Comparison of ENCODE assay signal across 29 mouse cellular contexts in the genomic region with DNA sequence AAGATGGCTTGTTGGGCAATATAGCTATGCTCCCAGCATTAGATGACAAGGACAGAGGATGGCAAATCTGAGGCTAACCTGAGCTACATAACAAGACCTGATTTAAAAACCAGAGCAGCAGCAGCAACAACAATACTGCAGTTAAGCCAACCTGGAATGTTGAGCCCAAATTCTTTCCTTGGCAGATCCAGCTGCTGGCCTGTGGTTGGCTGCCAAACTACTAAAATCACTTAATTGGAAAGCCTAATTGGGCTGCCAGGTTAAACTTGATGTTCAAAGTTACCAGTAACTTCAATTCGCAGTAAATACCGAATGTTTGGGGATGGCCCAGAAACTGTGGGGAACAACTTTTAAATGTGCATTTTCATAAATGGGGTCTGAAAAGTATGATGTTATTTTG.
DNase-seq lines count a peak whose midpoint lies in the region; ATAC-seq lines count a peak whose summit lies in the region.
"Had no signal": no experiment of that assay in that cellular context is flagged by ENCODE, and none has a peak within 500 bp of the region (broad histone marks: within the 10 kb centered on the region; RNA-seq: fewer than 3 reads in every experiment).

No protein-coding gene starts in this region.

- no peaks in the 10 kb centered on the region for H3K27me3 ChIP-seq in heart, embryonic 12.5 days (replicated peaks)
- H3K27me3 ChIP-seq in limb, embryonic 13.5 days: no peaks in the 10 kb centered on the region
- no peaks in the 10 kb centered on the region for H3K27me3 ChIP-seq in limb, embryonic 10.5 days (ENCODE audit: low read depth, poor library complexity, severe bottlenecking)
- H3K27me3 ChIP-seq: CH12.LX; embryonic facial prominence, embryonic 12.5 days; heart, embryonic 13.5 days; hindbrain, embryonic 15.5 days; lung, embryonic 15.5 days had no signal

- H3K27ac ChIP-seq in heart, embryonic 12.5 days (ENCODE audit: poor library complexity, severe bottlenecking): no peak overlapping the region
- H3K27ac ChIP-seq in limb, embryonic 13.5 days: peak overlapping the region; percentile 33; the same call in 1 of the 2 replicates
- H3K27ac ChIP-seq in limb, embryonic 10.5 days: no peak overlapping the region
- H3K27ac ChIP-seq: embryonic facial prominence, embryonic 12.5 days; gastrocnemius, adult 2 months; heart, adult 2 months; heart, embryonic 13.5 days; hindbrain, embryonic 15.5 days; lung, embryonic 15.5 days had no signal

- H3K36me3 ChIP-seq in heart, embryonic 12.5 days: no peaks in the 10 kb centered on the region
- H3K36me3 ChIP-seq in limb, embryonic 13.5 days: no peaks in the 10 kb centered on the region
- no peaks in the 10 kb centered on the region for H3K36me3 ChIP-seq in limb, embryonic 10.5 days
- H3K36me3 ChIP-seq: embryonic facial prominence, embryonic 12.5 days; heart, embryonic 13.5 days; hindbrain, embryonic 15.5 days; lung, embryonic 15.5 days had no signal

- peak; percentile 39 for DNase-seq in heart, adult 11 months
- no peak for DNase-seq in limb, embryonic 10.5 days (ENCODE audit: low spot score)
- DNase-seq in kidney, postnatal 25 days: peak; percentile 41 to 51
- DNase-seq in frontal cortex, adult 2 months (ENCODE audit: extremely low spot score in 1 of 2, low spot score in 1 of 2): no peak
- DNase-seq in layer of hippocampus, postnatal 36 days: no peak
- DNase-seq in adrenal gland, adult 8-10 months: no peak
- DNase-seq: adrenal gland, postnatal 10 days; cerebellum, adult 11 months; cerebellum, adult 9-10 months; cerebellum, postnatal 36 days; gastrocnemius, adult 2 months; gastrocnemius, postnatal 36 days; heart, adult 2 months; heart, postnatal 10 days; left cerebral cortex, postnatal 4 days; spleen, adult 18-20 months; thymus, postnatal 14 days had no signal

- no peak overlapping the region for H3K9ac ChIP-seq in heart, embryonic 12.5 days
- no peak overlapping the region for H3K9ac ChIP-seq in limb, embryonic 13.5 days
- H3K9ac ChIP-seq: embryonic facial prominence, embryonic 12.5 days; heart, embryonic 13.5 days; hindbrain, embryonic 15.5 days; lung, embryonic 15.5 days had no signal

- no peaks in the 10 kb centered on the region for H3K9me3 ChIP-seq in heart, embryonic 12.5 days (replicated peaks)
- H3K9me3 ChIP-seq in limb, embryonic 13.5 days: no peaks in the 10 kb centered on the region
- H3K9me3 ChIP-seq in limb, embryonic 10.5 days (replicated peaks): no peaks in the 10 kb centered on the region
- H3K9me3 ChIP-seq: embryonic facial prominence, embryonic 12.5 days; hindbrain, embryonic 15.5 days; lung, embryonic 15.5 days had no signal

- WGBS in heart, embryonic 12.5 days: 84% methylated on average over 2 of the region's 2 CpGs
- 47% methylated on average over 2 of the region's 2 CpGs for WGBS in limb, embryonic 13.5 days
- 91% methylated on average over 2 of the region's 2 CpGs for WGBS in limb, embryonic 10.5 days

- no peak overlapping the region for H3K4me3 ChIP-seq in heart, embryonic 12.5 days
- no peak overlapping the region for H3K4me3 ChIP-seq in limb, embryonic 13.5 days
- H3K4me3 ChIP-seq in limb, embryonic 10.5 days: no peak overlapping the region
- H3K4me3 ChIP-seq: embryonic facial prominence, embryonic 12.5 days; gastrocnemius, adult 2 months; heart, adult 2 months; heart, embryonic 13.5 days; hindbrain, embryonic 15.5 days; lung, embryonic 15.5 days had no signal

- no peak overlapping the region for H3K4me2 ChIP-seq in heart, embryonic 12.5 days
- H3K4me2 ChIP-seq in limb, embryonic 13.5 days (replicated peaks): no peak overlapping the region
- H3K4me2 ChIP-seq: embryonic facial prominence, embryonic 12.5 days; heart, embryonic 13.5 days; hindbrain, embryonic 15.5 days; liver, embryonic 11.5 days; lung, embryonic 15.5 days; midbrain, embryonic 11.5 days had no signal

- 0 out of 2 replicates have a peak, but pooled peaks cover 3% of the 10 kb centered on the region for H3K4me1 ChIP-seq in heart, embryonic 12.5 days (replicated peaks)
- H3K4me1 ChIP-seq in limb, embryonic 13.5 days: peaks cover 17% of the 10 kb centered on the region
- H3K4me1 ChIP-seq in limb, embryonic 10.5 days: peaks cover 10% of the 10 kb centered on the region
- H3K4me1 ChIP-seq: hindbrain, embryonic 15.5 days had no signal

- no peak for ATAC-seq in heart, embryonic 12.5 days (ENCODE audit: insufficient number of reproducible peaks, low FRiP score)
- no peak for ATAC-seq in limb, embryonic 13.5 days (ENCODE audit: low FRiP score, low read depth)
- ATAC-seq: forebrain, embryonic 14.5 days; inflammation-experienced regulatory T-cells, adult 6 months; midbrain, embryonic 16.5 days had no signal

Comparison
In these comparisons a context has a peak if more than half of its experiments do, and no peak if none do; other contexts are left out.
1. DNase-seq: peak in heart, adult 11 months (single experiment) and kidney, postnatal 25 days (2 of 2); none in limb, embryonic 10.5 days (single experiment), frontal cortex, adult 2 months (0 of 2), layer of hippocampus, postnatal 36 days (0 of 2) and adrenal gland, adult 8-10 months (single experiment).